Mouse (Mus musculus) heart, embryonic 13.5 days (tissue): ENCODE data around the gene Col8a1. TPM values are rescaled to one million over a fixed set of nuclear protein-coding genes. Genes with fewer than 3 reads are reported as not detected.

Experiments
- ATAC-seq: fragments of 200-750 bp; cut with Nextera tagmentation; 2 replicates; pipeline ENCODE4 v1.8.0; 2017; ENCODE audit warnings: moderate TSS enrichment; ENCODE audit not compliant: insufficient number of reproducible peaks, low FRiP score, low TSS enrichment; ENCODE audit errors: extremely low read depth
- H3K27ac ChIP-seq: fragments of 300-500 bp; sonication (generic); replicated peaks from 2 replicates; pipeline ENCODE4 v1.5.1; 2015; ENCODE audit warnings: moderate library complexity, mild to moderate bottlenecking, inconsistent platforms
- H3K27me3 ChIP-seq: fragments of 300-500 bp; sonication (generic); replicated peaks from 2 replicates; pipeline ENCODE4 v1.6.1; 2015; ENCODE audit warnings: mild to moderate bottlenecking, inconsistent platforms
- H3K36me3 ChIP-seq: fragments of 300-500 bp; sonication (generic); 2 replicates; pipeline ENCODE4 v1.6.1; 2015; ENCODE audit warnings: mild to moderate bottlenecking, inconsistent platforms
- H3K4me1 ChIP-seq: fragments of 300-500 bp; sonication (generic); 2 replicates; pipeline ENCODE4 v1.6.1; 2015; ENCODE audit warnings: inconsistent platforms
- H3K4me2 ChIP-seq: fragments of 300-500 bp; sonication (generic); 2 replicates; pipeline ENCODE4 v1.6.1; 2015; ENCODE audit warnings: inconsistent platforms, mild to moderate bottlenecking, moderate library complexity
- H3K4me3 ChIP-seq: fragments of 300-500 bp; sonication (generic); 2 replicates; pipeline ENCODE4 v1.5.1; 2015; ENCODE audit warnings: moderate library complexity, mild to moderate bottlenecking, inconsistent platforms
- H3K9ac ChIP-seq: fragments of 300-500 bp; sonication (generic); 2 replicates; pipeline ENCODE4 v1.6.1; 2015; ENCODE audit warnings: inconsistent platforms, mild to moderate bottlenecking, moderate library complexity
- H3K9me3 ChIP-seq: fragments of 300-500 bp; sonication (generic); 2 replicates; pipeline ENCODE4 v1.6.1; 2016; ENCODE audit warnings: inconsistent platforms
- WGBS: fragments of 180-500 bp; shearing (Covaris S2); methylation state at CpG from one replicate; pipeline ENCODE4 v1.1.7; 2015; ENCODE audit warnings: mixed read lengths; 5-methylcytosine and 5-hydroxymethylcytosine counted together
- polyA plus RNA-seq: library from polyadenylated mRNA; unstranded; fragments of >200 nt; fragmentation: Nextera tagmentation; extraction: Ambion mirVana; gene quantifications from 2 replicates; pipeline ENCODE4 v1.2.1, GENCODE M21; 2015

The Col8a1 gene
- polyA plus RNA-seq, 1 experiment from 2014 or later, result 2.0 TPM

GRCm38 (mm10) chr16:57671637-57672036 is 82.9 kb downstream of the Col8a1 start:
- no peaks in the 10 kb centered on the region for H3K27me3 ChIP-seq
- H3K4me1 ChIP-seq, result peaks cover 4% of the 10 kb centered on the region; the same call in 1 of the 2 replicates
- WGBS, result 68% methylated on average over 2 of the region's 2 CpGs
- H3K9me3 ChIP-seq, result no peaks in the 10 kb centered on the region
- no peak for ATAC-seq
- no peak overlapping the region for H3K4me2 ChIP-seq
- no peaks in the 10 kb centered on the region for H3K36me3 ChIP-seq
- H3K27ac ChIP-seq, result no peak overlapping the region
- H3K9ac ChIP-seq, result no peak overlapping the region
- H3K4me3 ChIP-seq, result no peak overlapping the region

- Histone ChIP-seq H3K27me3 (no peaks in the 10 kb centered on the region), H3K4me2 (no peak overlapping the region), H3K36me3 (no peaks in the 10 kb centered on the region), H3K9me3 (no peaks in the 10 kb centered on the region), H3K9ac (no peak overlapping the region), H3K4me1 (peaks cover 15% of the 10 kb centered on the region), H3K4me3 (no peak overlapping the region), H3K27ac (no peak overlapping the region)
- ATAC-seq, result no peak
- WGBS, result 11% methylated on average over 3 of the region's 3 CpGs
These were observed 85.2 kb downstream of the Col8a1 start for GRCm38 (mm10) chr16:57669348-57669747.

GRCm38 (mm10) chr16:57662661-57663060 is 91.9 kb downstream of the Col8a1 start:
- no peak overlapping the region for H3K4me3 ChIP-seq
- no peak overlapping the region for H3K9ac ChIP-seq
- no peaks in the 10 kb centered on the region for H3K27me3 ChIP-seq
- no peaks in the 10 kb centered on the region for H3K36me3 ChIP-seq
- no peak overlapping the region; the same call in 1 of the 2 replicates for H3K27ac ChIP-seq
- H3K4me1 ChIP-seq, result peaks cover 11% of the 10 kb centered on the region
- WGBS, result 36% methylated on average over 3 of the region's 3 CpGs
- no peak overlapping the region for H3K4me2 ChIP-seq
- no peak for ATAC-seq
- no peaks in the 10 kb centered on the region for H3K9me3 ChIP-seq

GRCm38 (mm10) chr16:57649888-57650287 is 104.6 kb downstream of the Col8a1 start:
- Histone ChIP-seq H3K4me2 (no peak overlapping the region), H3K4me3 (no peak overlapping the region), H3K27ac (no peak overlapping the region), H3K36me3 (no peaks in the 10 kb centered on the region), H3K4me1 (peaks cover 10% of the 10 kb centered on the region; the same call in 1 of the 2 replicates), H3K9ac (no peak overlapping the region), H3K27me3 (no peaks in the 10 kb centered on the region), H3K9me3 (no peaks in the 10 kb centered on the region)
- 40% methylated on average over 2 of the region's 2 CpGs for WGBS
- no peak for ATAC-seq

GRCm38 (mm10) chr16:57641346-57641885 is 113.1 kb downstream of the Col8a1 start:
- Histone ChIP-seq H3K9ac (no peak overlapping the region), H3K4me2 (no peak overlapping the region), H3K4me1 (no peaks in the 10 kb centered on the region), H3K27me3 (no peaks in the 10 kb centered on the region), H3K27ac (no peak overlapping the region), H3K9me3 (no peaks in the 10 kb centered on the region), H3K36me3 (no peaks in the 10 kb centered on the region), H3K4me3 (no peak overlapping the region)
- no peak for ATAC-seq
- 62% methylated on average over 10 of the region's 10 CpGs for WGBS

GRCm38 (mm10) chr16:57634766-57635165 is 119.8 kb downstream of the Col8a1 start:
- 66% methylated on average over 5 of the region's 5 CpGs for WGBS
- Histone ChIP-seq H3K4me1 (peaks cover 7% of the 10 kb centered on the region), H3K36me3 (no peaks in the 10 kb centered on the region), H3K4me3 (no peak overlapping the region), H3K4me2 (no peak overlapping the region), H3K27me3 (no peaks in the 10 kb centered on the region), H3K27ac (no peak overlapping the region), H3K9ac (no peak overlapping the region), H3K9me3 (no peaks in the 10 kb centered on the region)
- no peak for ATAC-seq

GRCm38 (mm10) chr16:57634191-57634590 is 120.3 kb downstream of the Col8a1 start:
- H3K4me3 ChIP-seq, result no peak overlapping the region
- H3K36me3 ChIP-seq, result no peaks in the 10 kb centered on the region
- H3K9me3 ChIP-seq, result no peaks in the 10 kb centered on the region
- WGBS, result 11% methylated on average over 6 of the region's 6 CpGs
- no peak for ATAC-seq
- peaks cover 9% of the 10 kb centered on the region for H3K4me1 ChIP-seq
- H3K27ac ChIP-seq, result no peak overlapping the region
- no peaks in the 10 kb centered on the region for H3K27me3 ChIP-seq
- no peak overlapping the region for H3K4me2 ChIP-seq
- H3K9ac ChIP-seq, result no peak overlapping the region

GRCm38 (mm10) chr16:57611768-57612167 is 142.8 kb downstream of the Col8a1 start:
- Histone ChIP-seq H3K27me3 (0 out of 2 replicates have a peak, but pooled peaks cover 3% of the 10 kb centered on the region), H3K9ac (no peak overlapping the region), H3K4me2 (no peak overlapping the region), H3K36me3 (no peaks in the 10 kb centered on the region), H3K4me1 (peaks cover 4% of the 10 kb centered on the region), H3K9me3 (no peaks in the 10 kb centered on the region), H3K27ac (no peak overlapping the region), H3K4me3 (no peak overlapping the region)
- WGBS, result 3% methylated on average over 1 of the region's 1 CpGs
- ATAC-seq, result no peak

- peaks cover 16% of the 10 kb centered on the region for H3K4me1 ChIP-seq
- peak; percentile 82 for ATAC-seq
- peak within 1 kb of the TSS; percentile 48; the same call in 1 of the 2 replicates for H3K27ac ChIP-seq
- peak within 1 kb of the TSS; percentile 82 for H3K4me3 ChIP-seq
- under 1% methylated on average over 64 of the region's 64 CpGs for WGBS
- H3K27me3 ChIP-seq, result no peaks in the 10 kb centered on the region
- no peaks in the 10 kb centered on the region for H3K9me3 ChIP-seq
- H3K4me2 ChIP-seq, result peak within 1 kb of the TSS; percentile 94
- peak within 1 kb of the TSS; percentile 86 for H3K9ac ChIP-seq
- no peaks in the 10 kb centered on the region for H3K36me3 ChIP-seq
These were observed 147.9 kb downstream of the Col8a1 start, which contains the start of gene Cmss1 for GRCm38 (mm10) chr16:57606444-57607227. Cmss1 (minus strand) TSS chr16:57606864.

- Histone ChIP-seq H3K4me3 (no peak overlapping the region), H3K27ac (no peak overlapping the region), H3K27me3 (no peaks in the 10 kb centered on the region), H3K4me2 (no peak overlapping the region), H3K4me1 (peaks cover 10% of the 10 kb centered on the region), H3K9ac (no peak overlapping the region), H3K9me3 (no peaks in the 10 kb centered on the region), H3K36me3 (peaks cover 13% of the 10 kb centered on the region)
- no peak for ATAC-seq
These were observed 153.5 kb downstream of the Col8a1 start for GRCm38 (mm10) chr16:57601031-57601430.

- no peaks in the 10 kb centered on the region for H3K9me3 ChIP-seq
- WGBS, result 84% methylated on average over 4 of the region's 4 CpGs
- H3K9ac ChIP-seq, result no peak overlapping the region
- H3K4me2 ChIP-seq, result no peak overlapping the region
- no peaks in the 10 kb centered on the region for H3K27me3 ChIP-seq
- no peaks in the 10 kb centered on the region for H3K4me1 ChIP-seq
- no peak for ATAC-seq
- H3K36me3 ChIP-seq, result peaks cover 13% of the 10 kb centered on the region
- H3K4me3 ChIP-seq, result no peak overlapping the region
- no peak overlapping the region for H3K27ac ChIP-seq
These were observed 157.1 kb downstream of the Col8a1 start for GRCm38 (mm10) chr16:57597295-57597957.
